Mouse (Mus musculus) megakaryocyte-erythroid progenitor cell, adult 5-6 weeks (primary cell): ENCODE results near the gene Unc5b. TPM values are rescaled to one million over a fixed set of nuclear protein-coding genes. Genes with fewer than 3 reads are reported as not detected.
"Not testable (repeated sequence)": the region's sequence is repeated elsewhere in the genome, so short reads cannot be mapped to it uniquely, and the experiment has no call there.

Experiments used
- ATAC-seq: replicated peaks from 2 replicates; pipeline ENCODE4 v1.8.0; 2016; ENCODE audit warnings: mild to moderate bottlenecking, inconsistent platforms; ENCODE audit not compliant: severe bottlenecking, poor library complexity, low FRiP score, low TSS enrichment
- total RNA-seq, 2 experiments: library from RNA; stranded (forward) in 1 of 2; stranded (reverse) in 1 of 2; fragments of 200-1000, 215-1000 nt in 1 of 2; fragments of >200 nt in 1 of 2; fragmentation: Nextera tagmentation in 1 of 2; gene quantifications; 2 replicates each; pipeline ENCODE4 v1.2.3; 2014 to 2017

Gene Unc5b
- total RNA-seq (2014; fragmentation: Nextera tagmentation) (not detected in 2 replicates), total RNA-seq (2017) (not detected in 2 replicates)

- ATAC-seq, result peak; percentile 53
These were observed at the start of gene Unc5b for GRCm38 (mm10) chr10:60831379-60831778. TSS of gene Unc5b (minus strand) at chr10:60831581.

- no peak for ATAC-seq
These were observed 48.4 kb upstream of the Unc5b start for GRCm38 (mm10) chr10:60879817-60880216.

- no peak for ATAC-seq
These were observed 45.7 kb upstream of the Unc5b start for GRCm38 (mm10) chr10:60877075-60877474.

GRCm38 (mm10) chr10:60875011-60875410, 43.6 kb upstream of the Unc5b start:
- no peak for ATAC-seq

- no peak for ATAC-seq
These were observed 31.9 kb upstream of the Unc5b start for GRCm38 (mm10) chr10:60863318-60863717.

- ATAC-seq, result no peak
These were observed 31.3 kb upstream of the Unc5b start for GRCm38 (mm10) chr10:60862477-60863293.

GRCm38 (mm10) chr10:60845271-60845670, 13.9 kb upstream of the Unc5b start:
- not testable (repeated sequence) for ATAC-seq

GRCm38 (mm10) chr10:60838816-60839215, 7.4 kb upstream of the Unc5b start:
- ATAC-seq, result no peak

GRCm38 (mm10) chr10:60834949-60835348, 3.6 kb upstream of the Unc5b start:
- peak; percentile 69 for ATAC-seq

GRCm38 (mm10) chr10:60832664-60833173, 1.3 kb upstream of the Unc5b start:
- ATAC-seq, result no peak

- no peak for ATAC-seq
These were observed 628 bp downstream of the Unc5b start for GRCm38 (mm10) chr10:60830556-60831350.

- ATAC-seq, result no peak
These were observed 1.4 kb downstream of the Unc5b start for GRCm38 (mm10) chr10:60830000-60830399.

GRCm38 (mm10) chr10:60829071-60829470, 2.3 kb downstream of the Unc5b start:
- ATAC-seq, result no peak

GRCm38 (mm10) chr10:60827901-60828670, 3.3 kb downstream of the Unc5b start:
- ATAC-seq, result no peak

- ATAC-seq, result no peak
These were observed 4.1 kb downstream of the Unc5b start for GRCm38 (mm10) chr10:60827266-60827665.

GRCm38 (mm10) chr10:60826461-60827237, 4.7 kb downstream of the Unc5b start:
- ATAC-seq, result no peak

GRCm38 (mm10) chr10:60825955-60826354, 5.4 kb downstream of the Unc5b start:
- ATAC-seq, result no peak

- ATAC-seq, result no peak
These were observed 7.6 kb downstream of the Unc5b start for GRCm38 (mm10) chr10:60823744-60824143.
